Mouse (Mus musculus) testis, postnatal 14 days (tissue): ENCODE results near the gene Gm42957.
"Not testable (repeated sequence)": the region's sequence is repeated elsewhere in the genome, so short reads cannot be mapped to it uniquely, and the experiment has no call there.

Experiments used
- DNase-seq: peaks from one replicate; pipeline ENCODE4 v3.0.0; 2021; ENCODE audit warnings: low spot score

The Gm42957 gene

GRCm38 (mm10) chr3:96675171-96675570 is 39.9 kb downstream of the Gm42957 start:
- no peak for DNase-seq

DNA sequence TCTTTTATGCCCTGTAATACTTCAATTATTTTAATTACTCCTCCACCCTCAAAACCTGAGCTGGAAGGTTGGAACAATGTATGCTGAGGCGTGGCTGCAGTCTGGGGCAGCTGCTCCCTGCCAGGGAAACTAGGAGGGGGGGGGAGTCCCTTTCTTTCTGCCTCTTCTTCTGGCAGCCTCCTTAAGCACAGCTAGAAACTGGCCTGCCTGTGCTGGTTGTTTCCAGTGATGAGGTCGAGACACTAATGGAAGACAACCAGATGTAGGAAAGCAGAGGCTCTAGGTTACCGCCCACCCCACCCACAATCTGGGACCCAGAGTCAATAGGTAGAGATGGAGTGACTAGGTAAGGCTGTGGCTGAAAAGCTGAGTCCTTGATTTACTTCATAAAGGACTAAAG is 40.4 kb downstream of the Gm42957 start:
- no peak for DNase-seq

- DNase-seq = no peak
Measured at GRCm38 (mm10) chr3:96678456-96678855, 43.2 kb downstream of the Gm42957 start.

DNA sequence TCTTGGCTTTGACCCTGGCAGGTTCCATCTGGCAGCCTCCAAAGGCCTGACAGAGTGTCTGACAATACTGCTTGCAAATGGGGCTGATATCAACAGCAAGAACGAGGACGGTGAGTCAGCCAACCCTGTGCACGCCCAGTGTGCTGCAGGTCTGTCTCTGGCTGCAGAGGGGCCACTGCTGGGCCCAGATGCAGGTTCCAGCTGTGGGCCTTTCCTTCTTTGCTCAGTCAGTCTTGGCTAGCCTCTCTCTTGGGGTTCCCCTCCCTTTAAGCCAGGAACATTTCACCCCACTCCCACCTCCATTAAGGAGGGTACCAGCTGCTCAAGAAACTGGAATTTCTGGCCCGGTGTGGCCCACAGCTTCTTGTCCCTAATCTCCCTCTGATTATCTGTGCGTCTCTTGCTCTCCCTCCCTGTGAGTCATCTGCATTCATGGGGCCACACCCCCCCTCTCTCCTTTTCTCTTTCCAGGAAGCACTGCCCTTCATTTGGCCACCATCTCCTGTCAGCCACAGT is 43.9 kb downstream of the Gm42957 start:
- DNase-seq = no peak

DNA sequence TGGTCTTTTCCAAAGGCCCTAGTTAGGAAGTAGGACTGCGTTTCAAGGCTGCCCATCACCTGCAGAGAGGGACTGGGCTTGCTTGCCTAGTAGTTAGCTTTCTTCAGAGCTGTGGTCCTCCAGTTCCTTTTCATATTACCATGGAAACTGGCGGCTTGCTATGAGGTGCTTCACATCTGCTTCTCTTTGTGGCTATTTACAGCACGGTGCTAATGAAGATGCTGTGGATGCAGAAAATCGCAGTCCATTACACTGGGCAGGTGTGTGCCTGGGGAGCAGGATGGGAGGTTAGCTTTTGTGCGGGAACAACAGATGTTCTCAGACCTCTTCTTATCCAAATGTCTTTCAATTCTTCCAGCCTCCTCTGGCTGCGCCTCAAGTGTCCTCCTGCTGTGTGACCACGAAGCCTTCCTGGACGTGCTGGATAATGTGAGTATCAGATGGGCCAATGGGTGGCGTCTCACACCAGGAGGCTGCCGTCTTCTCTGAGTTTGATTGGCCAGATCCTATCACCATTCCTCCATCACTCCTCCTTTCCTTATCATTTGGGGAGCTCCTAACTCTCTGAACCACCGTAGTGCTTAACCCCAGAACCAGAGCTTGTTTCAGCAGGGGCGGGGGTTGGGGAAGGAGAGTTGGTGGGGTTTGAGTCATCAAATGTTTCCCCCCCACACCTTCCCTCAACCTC is 45.1 kb downstream of the Gm42957 start:
- no peak for DNase-seq

GRCm38 (mm10) chr3:96683496-96683895 is 48.2 kb downstream of the Gm42957 start:
- DNase-seq = no peak

DNA sequence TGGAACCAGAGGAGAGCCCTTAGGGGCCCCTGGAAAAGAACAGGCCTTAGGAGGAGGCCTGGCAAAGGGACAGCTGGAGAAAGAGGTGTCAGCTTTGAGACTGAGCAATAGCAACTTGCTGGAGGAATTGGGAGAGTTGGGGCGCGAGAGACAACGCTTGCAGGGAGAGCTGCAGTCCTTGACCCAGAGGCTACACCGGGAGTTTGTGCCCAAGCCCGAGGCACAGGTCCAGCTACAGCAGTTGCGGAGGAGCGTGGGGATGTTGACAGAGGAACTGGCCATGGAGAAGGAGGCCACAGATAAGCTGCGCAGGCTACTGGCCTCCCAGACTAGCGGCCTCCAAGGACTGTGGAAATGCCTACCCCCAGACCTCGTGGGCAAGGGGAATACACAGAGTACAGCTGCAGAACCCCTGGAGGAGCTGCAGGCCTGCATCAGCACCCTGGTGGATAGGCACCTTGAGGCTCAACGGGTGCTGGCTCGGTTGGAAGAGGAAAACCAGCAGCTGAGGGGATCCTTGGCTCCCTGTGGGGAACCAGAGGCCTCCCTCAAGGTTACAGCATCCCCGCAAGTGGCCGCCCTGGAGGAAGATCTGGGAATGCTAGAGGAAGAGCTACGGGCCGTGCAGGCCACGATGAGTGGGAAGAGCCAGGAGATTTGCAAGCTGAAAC is 49.0 kb downstream of the Gm42957 start:
- DNase-seq = peak; percentile 52

DNA sequence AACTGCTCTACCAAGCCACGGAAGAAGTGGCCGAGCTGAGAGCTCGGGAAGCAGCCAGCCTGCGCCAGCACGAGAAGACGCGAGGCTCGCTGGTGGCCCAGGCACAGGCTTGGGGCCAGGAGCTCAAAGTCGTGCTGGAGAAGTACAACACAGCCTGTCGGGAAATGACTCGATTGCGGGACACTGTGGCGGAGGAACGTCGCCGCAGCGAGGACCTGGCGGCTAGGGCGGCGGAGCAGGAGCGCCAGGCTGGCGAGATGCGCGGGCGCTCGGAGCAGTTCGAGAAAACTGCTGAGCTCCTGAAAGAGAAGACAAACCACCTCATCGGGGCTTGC is 49.5 kb downstream of the Gm42957 start:
- DNase-seq = no peak

DNA sequence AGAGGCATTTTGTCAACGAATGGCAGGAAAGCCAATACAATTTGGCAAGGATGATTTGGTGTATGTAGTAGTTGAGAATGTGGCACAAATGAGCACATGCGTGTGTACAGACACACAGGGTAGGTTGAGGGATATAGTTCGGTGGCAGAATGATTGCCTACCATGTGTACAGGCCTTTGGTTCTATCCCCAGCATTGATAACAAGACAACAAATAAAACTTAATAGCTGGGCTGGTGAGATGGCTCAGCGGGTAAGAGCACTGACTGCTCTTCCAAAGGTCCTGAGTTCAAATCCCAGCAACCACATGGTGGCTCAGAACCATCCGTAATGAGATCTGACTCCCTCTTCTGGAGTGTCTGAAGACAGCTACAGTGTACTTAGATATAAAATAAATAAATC is 50.8 kb downstream of the Gm42957 start:
- not testable (repeated sequence) for DNase-seq

DNA sequence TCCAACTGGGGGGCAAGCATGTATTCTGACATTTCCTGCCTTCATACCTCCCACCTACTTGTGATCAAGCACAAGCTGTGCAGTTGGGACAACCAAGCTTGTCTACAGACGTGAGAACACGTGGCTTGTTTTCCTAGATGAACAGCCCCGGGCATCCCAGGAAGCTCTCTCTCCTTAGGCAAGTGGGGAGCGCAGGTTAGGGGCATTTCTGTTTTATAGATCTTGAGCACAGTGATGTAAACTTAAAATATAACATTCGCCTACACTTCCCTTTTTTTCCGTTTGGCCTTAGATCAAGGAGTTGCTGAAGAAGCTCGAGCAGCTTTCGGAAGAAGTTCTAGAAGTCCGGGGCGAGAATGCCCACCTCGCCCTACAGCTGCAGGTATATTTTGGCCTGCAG is 53.6 kb downstream of the Gm42957 start:
- no peak for DNase-seq

GRCm38 (mm10) chr3:96690298-96690697 is 55.0 kb downstream of the Gm42957 start:
- DNase-seq = no peak

DNA sequence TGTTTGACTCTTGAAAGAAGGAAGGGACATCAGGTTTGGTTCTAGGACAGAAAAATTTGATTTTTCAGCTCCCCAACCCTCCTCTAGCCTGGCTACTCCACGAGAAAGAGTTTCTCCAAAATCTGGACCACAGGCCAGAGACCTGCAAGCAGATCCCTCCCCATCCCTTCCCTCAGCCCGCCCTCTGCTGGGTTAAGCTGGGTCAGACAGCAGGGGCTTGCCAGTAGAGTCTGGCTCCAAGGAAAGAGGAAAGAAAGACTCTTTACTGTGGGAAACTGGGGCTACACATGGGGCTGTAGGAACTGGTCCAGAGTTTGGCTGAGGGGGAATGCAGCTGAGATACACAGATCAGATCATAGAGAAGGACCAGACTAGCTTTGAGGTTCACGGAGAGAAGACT is 57.2 kb downstream of the Gm42957 start:
- peak; percentile 36 for DNase-seq

- no peak for DNase-seq
Measured at GRCm38 (mm10) chr3:96693579-96693978, 58.3 kb downstream of the Gm42957 start.

GRCm38 (mm10) chr3:96696198-96696765 is 61.0 kb downstream of the Gm42957 start, which contains the start of gene Pias3:
TSS of gene Pias3 (plus strand) at chr3:96696384.
- peak; percentile 85 for DNase-seq

DNA sequence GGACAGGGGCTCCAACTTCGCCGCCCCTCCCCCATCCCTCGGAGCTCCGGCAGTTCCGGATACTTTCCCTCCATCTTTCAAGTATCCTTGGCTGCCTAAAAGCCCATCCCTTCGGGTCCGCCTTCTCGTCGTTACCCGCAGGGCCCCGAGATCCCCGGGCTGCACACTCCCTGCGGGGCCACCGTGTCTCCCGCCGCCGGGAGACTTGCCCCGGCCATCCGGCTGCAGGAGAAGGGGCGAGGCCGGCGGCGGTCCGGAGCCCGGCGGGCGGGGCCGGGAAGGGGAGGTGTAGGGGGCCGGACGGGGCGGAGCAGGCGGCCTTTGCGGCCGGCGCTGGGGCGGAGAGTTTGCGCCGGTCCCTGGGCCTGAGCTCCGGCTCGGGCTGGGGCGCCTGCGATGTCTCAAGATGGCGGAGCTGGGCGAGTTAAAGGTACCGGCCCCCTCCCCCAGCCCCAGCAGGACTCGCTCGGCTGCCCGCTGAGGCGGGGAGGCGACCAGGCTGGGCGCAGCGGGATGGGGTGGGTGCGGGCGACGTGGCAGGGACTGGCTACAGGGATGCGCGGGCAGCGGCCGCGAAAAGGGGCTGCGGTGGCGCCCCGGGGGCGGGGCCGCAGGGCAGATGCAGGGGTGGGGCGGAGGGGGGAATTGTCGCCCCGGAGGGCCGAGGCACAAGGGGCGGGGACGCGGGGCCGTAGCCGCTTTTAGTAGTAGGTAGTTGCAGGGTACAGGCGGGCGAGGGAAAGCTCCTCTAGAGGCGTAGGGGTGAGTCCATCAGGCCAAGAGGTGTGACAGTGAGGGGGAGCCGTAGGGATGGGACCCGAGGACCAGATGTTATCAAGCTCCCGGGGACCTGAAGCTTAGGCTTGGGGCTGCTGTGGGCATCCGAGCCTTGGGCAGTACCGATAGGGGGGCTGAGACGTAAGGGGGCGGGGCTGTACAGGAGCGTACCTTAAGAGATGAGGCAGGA is 61.8 kb downstream of the Gm42957 start:
- peak; percentile 90 for DNase-seq

- DNase-seq = peak; percentile 28
Measured at GRCm38 (mm10) chr3:96698993-96699690, 63.9 kb downstream of the Gm42957 start.

- DNase-seq = no peak
Measured at GRCm38 (mm10) chr3:96700376-96700775, 65.1 kb downstream of the Gm42957 start.

GRCm38 (mm10) chr3:96701003-96701402 is 65.7 kb downstream of the Gm42957 start:
- DNase-seq = no peak
